Mouse (Mus musculus): ENCODE measurements around the gene Chchd6. TPM values are rescaled to one million over a fixed set of nuclear protein-coding genes. Genes with fewer than 3 reads are reported as not detected.

The Chchd6 gene
- polyA plus RNA-seq, 1 experiment, result 38.0 TPM

Other genes starting within 250 kb of the Chchd6 start
- gene Plxna1, start 233.0 kb downstream of the Chchd6 start, polyA plus RNA-seq (2012; rRNA removed), result 34.0 and 36.0 TPM in 2 replicates
- 7.3 and 8.1 TPM in 2 replicates for gene Txnrd3, start 48.3 kb upstream of the Chchd6 start, polyA plus RNA-seq (2012; rRNA removed)
- not detected in 2 replicates for gene Vmn1r40, start 111.9 kb upstream of the Chchd6 start, polyA plus RNA-seq (2012; rRNA removed)
- not detected in 2 replicates for gene Vmn1r41, start 145.1 kb upstream of the Chchd6 start, polyA plus RNA-seq (2012; rRNA removed)